Mouse (Mus musculus) mature B cell (primary cell): Measurements from ENCODE around the gene Ppbp.

Source experiments
- in situ Hi-C: fragments of 300-500 bp; cut with MboI; formaldehyde crosslinking; loops from 2 replicates; pipeline ENCODE4 v1.14.3; 2019

Ppbp gene

GRCm38 (mm10) chr5:90768218-90768617 is at the start of gene Ppbp:
Gene Ppbp (plus strand): TSS chr5:90768518.
- in situ Hi-C loops, result no loop called here

- in situ Hi-C loops, result no loop called here
Measured at GRCm38 (mm10) chr5:90722656-90723055, 45.7 kb upstream of the Ppbp start.

- in situ Hi-C loops, result no loop called here
Measured at GRCm38 (mm10) chr5:90728254-90728653, 40.1 kb upstream of the Ppbp start.

- in situ Hi-C loops, result no loop called here
Measured at GRCm38 (mm10) chr5:90731480-90731879, 36.8 kb upstream of the Ppbp start.

- in situ Hi-C loops, result no loop called here
Measured at GRCm38 (mm10) chr5:90742029-90742428, 26.3 kb upstream of the Ppbp start.

- in situ Hi-C loops, result no loop called here
Measured at GRCm38 (mm10) chr5:90753934-90754333, 14.4 kb upstream of the Ppbp start.

- in situ Hi-C loops, result no loop called here
Measured at GRCm38 (mm10) chr5:90758020-90758605, 10.2 kb upstream of the Ppbp start.

GRCm38 (mm10) chr5:90759077-90760065 is 8.9 kb upstream of the Ppbp start, which contains the start of gene Cxcl5:
Gene Cxcl5 (plus strand): TSS chr5:90759360.
- in situ Hi-C loops, result no loop called here

GRCm38 (mm10) chr5:90760303-90760702 is 8.0 kb upstream of the Ppbp start:
- in situ Hi-C loops, result no loop called here

GRCm38 (mm10) chr5:90760844-90761243 is 7.5 kb upstream of the Ppbp start:
- in situ Hi-C loops, result no loop called here

GRCm38 (mm10) chr5:90761834-90762233 is 6.5 kb upstream of the Ppbp start:
- in situ Hi-C loops, result no loop called here

GRCm38 (mm10) chr5:90763912-90764665 is 4.2 kb upstream of the Ppbp start:
- in situ Hi-C loops, result no loop called here

- in situ Hi-C loops, result no loop called here
Measured at GRCm38 (mm10) chr5:90765821-90766606, 2.3 kb upstream of the Ppbp start.

- in situ Hi-C loops, result no loop called here
Measured at GRCm38 (mm10) chr5:90771369-90771768, 3.1 kb downstream of the Ppbp start.

- in situ Hi-C loops, result no loop called here
Measured at GRCm38 (mm10) chr5:90771880-90772653, 3.7 kb downstream of the Ppbp start, which contains the start of gene Pf4. Gene Pf4 (plus strand): TSS chr5:90772435.

GRCm38 (mm10) chr5:90775562-90775961 is 7.2 kb downstream of the Ppbp start:
- in situ Hi-C loops, result no loop called here

GRCm38 (mm10) chr5:90777621-90778020 is 9.3 kb downstream of the Ppbp start:
- in situ Hi-C loops, result no loop called here

GRCm38 (mm10) chr5:90778856-90779255 is 10.5 kb downstream of the Ppbp start:
- in situ Hi-C loops, result no loop called here

- in situ Hi-C loops, result no loop called here
Measured at GRCm38 (mm10) chr5:90783697-90784096, 15.4 kb downstream of the Ppbp start.
